Mouse (Mus musculus): Measurements from ENCODE around the gene Gm38394. TPM values are rescaled to one million over a fixed set of nuclear protein-coding genes. Genes with fewer than 3 reads are reported as not detected.
"Not testable (repeated sequence)": the region's sequence is repeated elsewhere in the genome, so short reads cannot be mapped to it uniquely, and the experiment has no call there.

Gene Gm38394
- polyA plus RNA-seq, 1 experiment, result 1.4 TPM

DNA sequence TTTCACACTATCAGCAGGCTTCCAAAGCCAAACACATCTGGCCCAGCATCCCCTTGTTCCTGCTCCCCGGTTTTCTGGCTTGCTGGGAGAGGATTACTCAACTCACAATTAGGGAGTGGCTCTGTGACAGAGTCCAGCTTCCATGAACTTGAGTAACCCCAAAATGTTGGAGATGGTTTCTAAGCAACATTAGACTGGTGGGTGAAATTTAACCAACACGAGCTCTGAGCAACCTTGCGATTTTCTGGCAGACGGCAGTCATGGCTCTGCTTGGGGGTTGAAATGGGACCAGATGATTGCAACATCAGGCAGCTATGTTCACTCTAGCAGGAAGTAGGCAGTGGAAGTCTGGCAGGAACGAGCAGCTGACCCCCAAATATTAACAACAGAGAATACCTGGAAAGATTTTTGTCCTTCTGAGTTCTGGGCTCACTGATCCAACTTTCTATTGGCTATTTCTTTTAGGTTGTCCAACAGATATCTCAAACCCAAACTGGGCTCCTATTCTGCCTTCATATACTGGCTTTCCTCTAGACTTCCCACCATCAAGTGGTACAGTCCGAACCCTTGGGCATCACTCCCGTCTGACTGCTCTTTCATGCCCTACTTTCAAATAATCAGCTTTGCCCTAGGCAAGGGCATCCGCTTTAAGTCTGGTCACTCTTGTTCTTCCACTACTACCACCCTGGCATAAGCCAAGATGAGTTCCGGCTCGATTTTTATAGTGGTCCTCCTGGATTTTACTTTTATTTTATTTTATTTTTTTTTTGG is 24.8 kb upstream of the Gm38394 start:
- Histone ChIP-seq H3K4me1 (ENCODE audit: control insufficient read depth, insufficient read depth, insufficient read length) (peaks cover 8% of the 10 kb centered on the region; the same call in 1 of the 2 replicates), H3K36me3 (ENCODE audit: control insufficient read depth, insufficient read depth, low read length) (peaks cover 11% of the 10 kb centered on the region; the same call in 1 of the 2 replicates), H3K4me3 (ENCODE audit: extremely low read depth, insufficient read depth, insufficient read length) (no peak overlapping the region), H3K27me3 (ENCODE audit: control insufficient read depth, insufficient read depth, low read length) (no peaks in the 10 kb centered on the region), H3K27ac (ENCODE audit: insufficient read depth, low read length) (no peak overlapping the region)
- 83% methylated on average over 10 of the region's 10 CpGs for WGBS
- no peak for DNase-seq (ENCODE audit: low read depth in 1 of 2, low spot score in 2 of 2)
- TF ChIP-seq POLR2A (IDR thresholded peaks at IDR 0.05; ENCODE audit: low read depth, low read length) (no peak), CTCF (IDR thresholded peaks at IDR 0.05; ENCODE audit: extremely low read depth, insufficient read depth, insufficient read length, insufficient replicate concordance) (no peak)

DNA sequence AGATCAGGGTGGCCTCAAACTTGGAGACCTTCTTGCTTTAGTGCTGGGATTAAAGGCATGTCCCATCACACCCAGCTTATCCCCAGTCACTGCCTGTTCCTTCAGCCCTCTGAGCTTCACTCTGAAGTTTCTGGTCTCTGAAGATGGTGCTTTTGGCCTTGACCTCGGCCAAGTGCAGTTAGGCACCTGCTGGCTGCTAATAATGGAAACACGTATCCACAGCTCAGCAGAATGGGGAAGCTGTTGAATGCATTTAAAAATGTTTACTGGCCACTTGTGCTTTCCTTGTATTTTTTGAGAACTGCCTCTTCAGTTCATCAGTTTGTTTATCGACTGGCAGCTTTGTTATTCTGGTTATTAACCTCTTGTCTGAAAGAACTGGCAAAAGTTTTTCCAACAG is 10.7 kb upstream of the Gm38394 start:
- no peak for TF ChIP-seq POLR2A (IDR thresholded peaks at IDR 0.05; ENCODE audit: low read depth, low read length)
- no peak for TF ChIP-seq CTCF (IDR thresholded peaks at IDR 0.05; ENCODE audit: extremely low read depth, insufficient read depth, insufficient read length, insufficient replicate concordance)
- no peak for DNase-seq (ENCODE audit: low read depth in 1 of 2, low spot score in 2 of 2)
- H3K36me3 ChIP-seq (ENCODE audit: control insufficient read depth, insufficient read depth, low read length), result no peaks in the 10 kb centered on the region
- H3K4me1 ChIP-seq (ENCODE audit: control insufficient read depth, insufficient read depth, insufficient read length), result no peaks in the 10 kb centered on the region
- no peak overlapping the region for H3K4me3 ChIP-seq (ENCODE audit: extremely low read depth, insufficient read depth, insufficient read length)
- H3K27me3 ChIP-seq (ENCODE audit: control insufficient read depth, insufficient read depth, low read length), result no peaks in the 10 kb centered on the region
- 29% methylated on average over 3 of the region's 3 CpGs for WGBS
- H3K27ac ChIP-seq (ENCODE audit: insufficient read depth, low read length), result no peak overlapping the region

DNA sequence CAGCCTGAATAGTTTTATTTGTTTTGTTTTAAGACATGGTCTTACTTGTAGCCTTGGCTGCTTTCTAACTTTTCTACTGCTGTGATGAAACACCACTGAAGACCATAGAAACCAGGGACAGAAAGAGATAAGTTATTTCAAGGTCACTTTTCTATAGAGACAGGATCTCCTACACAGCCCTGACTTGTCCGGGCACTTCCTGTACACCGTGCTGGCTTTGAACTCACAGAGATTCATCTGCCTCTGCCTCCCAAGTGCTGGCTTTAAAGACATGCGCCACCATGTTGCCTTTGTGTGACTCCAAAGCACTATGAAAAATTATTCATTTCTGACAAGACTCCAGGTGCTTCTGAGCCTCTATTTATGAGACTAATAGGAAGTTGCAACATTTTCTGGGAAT is 10.1 kb upstream of the Gm38394 start:
- H3K27ac ChIP-seq (ENCODE audit: insufficient read depth, low read length), result no peak overlapping the region
- WGBS, result 64% methylated on average over 3 of the region's 3 CpGs
- no peak for TF ChIP-seq CTCF (IDR thresholded peaks at IDR 0.05; ENCODE audit: extremely low read depth, insufficient read depth, insufficient read length, insufficient replicate concordance)
- no peak for TF ChIP-seq POLR2A (IDR thresholded peaks at IDR 0.05; ENCODE audit: low read depth, low read length)

DNA sequence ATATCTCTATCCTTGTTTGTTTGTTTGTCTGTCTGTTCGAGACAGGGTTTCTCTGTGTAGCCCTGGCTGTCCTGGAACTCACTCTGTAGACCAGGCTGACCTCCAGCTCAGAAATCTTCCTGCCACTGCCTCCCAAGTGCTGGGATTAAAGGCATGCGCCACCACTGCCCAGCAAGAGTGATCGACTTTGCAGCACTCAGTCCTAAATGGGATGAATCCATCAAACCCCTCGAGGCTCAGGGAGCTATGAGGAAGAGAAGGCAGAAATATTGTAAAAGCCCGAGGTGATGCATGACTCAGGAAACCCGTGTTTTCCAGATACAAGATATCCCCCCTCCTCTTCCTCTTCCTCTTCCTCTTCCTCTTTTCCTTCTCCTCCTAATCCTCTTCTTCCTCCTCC is 9.7 kb upstream of the Gm38394 start:
- TF ChIP-seq CTCF (IDR thresholded peaks at IDR 0.05; ENCODE audit: extremely low read depth, insufficient read depth, insufficient read length, insufficient replicate concordance) (no peak), POLR2A (IDR thresholded peaks at IDR 0.05; ENCODE audit: low read depth, low read length) (no peak)
- DNase-seq (ENCODE audit: low read depth in 1 of 2, low spot score in 2 of 2), result no peak
- no peak overlapping the region for H3K4me3 ChIP-seq (ENCODE audit: extremely low read depth, insufficient read depth, insufficient read length)
- H3K27me3 ChIP-seq (ENCODE audit: control insufficient read depth, insufficient read depth, low read length), result no peaks in the 10 kb centered on the region
- H3K4me1 ChIP-seq (ENCODE audit: control insufficient read depth, insufficient read depth, insufficient read length), result no peaks in the 10 kb centered on the region
- no peaks in the 10 kb centered on the region for H3K36me3 ChIP-seq (ENCODE audit: control insufficient read depth, insufficient read depth, low read length)
- H3K27ac ChIP-seq (ENCODE audit: insufficient read depth, low read length), result no peak overlapping the region
- WGBS, result 45% methylated on average over 6 of the region's 6 CpGs

More for the DNA sequence above, 10.1 kb upstream of the Gm38394 start:
- DNase-seq (ENCODE audit: low read depth in 1 of 2, low spot score in 2 of 2), result no peak
- Histone ChIP-seq H3K36me3 (ENCODE audit: control insufficient read depth, insufficient read depth, low read length) (no peaks in the 10 kb centered on the region), H3K27me3 (ENCODE audit: control insufficient read depth, insufficient read depth, low read length) (no peaks in the 10 kb centered on the region), H3K4me3 (ENCODE audit: extremely low read depth, insufficient read depth, insufficient read length) (no peak overlapping the region), H3K4me1 (ENCODE audit: control insufficient read depth, insufficient read depth, insufficient read length) (no peaks in the 10 kb centered on the region)

DNA sequence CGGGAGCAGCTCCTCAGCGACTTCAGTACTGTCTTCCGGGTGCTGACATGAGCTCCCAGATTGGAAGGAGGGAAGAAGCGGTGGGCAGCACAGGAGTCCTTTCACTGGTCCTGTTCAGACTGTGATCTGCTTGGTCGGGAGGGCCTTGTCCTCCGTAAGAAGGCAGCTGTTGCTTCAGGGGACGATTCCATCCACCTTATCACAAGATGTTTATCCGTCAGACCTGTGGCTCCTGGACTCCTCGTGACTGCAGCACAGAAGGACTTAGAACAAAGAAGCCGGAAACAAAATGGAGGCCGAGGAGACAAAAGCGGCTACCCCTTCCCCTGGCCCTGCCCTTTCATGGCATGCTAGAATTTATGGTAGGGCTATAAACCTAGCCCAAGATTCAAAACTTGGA is 9.1 kb upstream of the Gm38394 start:
- no peaks in the 10 kb centered on the region for H3K27me3 ChIP-seq (ENCODE audit: control insufficient read depth, insufficient read depth, low read length)
- no peak overlapping the region for H3K4me3 ChIP-seq (ENCODE audit: extremely low read depth, insufficient read depth, insufficient read length)
- no peaks in the 10 kb centered on the region for H3K4me1 ChIP-seq (ENCODE audit: control insufficient read depth, insufficient read depth, insufficient read length)
- 91% methylated on average over 12 of the region's 12 CpGs for WGBS
- DNase-seq (ENCODE audit: low read depth in 1 of 2, low spot score in 2 of 2), result no peak
- no peaks in the 10 kb centered on the region for H3K36me3 ChIP-seq (ENCODE audit: control insufficient read depth, insufficient read depth, low read length)
- no peak for TF ChIP-seq POLR2A (IDR thresholded peaks at IDR 0.05; ENCODE audit: low read depth, low read length)
- TF ChIP-seq CTCF (IDR thresholded peaks at IDR 0.05; ENCODE audit: extremely low read depth, insufficient read depth, insufficient read length, insufficient replicate concordance), result no peak
- no peak overlapping the region for H3K27ac ChIP-seq (ENCODE audit: insufficient read depth, low read length)

- Histone ChIP-seq H3K4me1 (ENCODE audit: control insufficient read depth, insufficient read depth, insufficient read length) (no peaks in the 10 kb centered on the region), H3K27ac (ENCODE audit: insufficient read depth, low read length) (no peak overlapping the region), H3K4me3 (ENCODE audit: extremely low read depth, insufficient read depth, insufficient read length) (no peak overlapping the region), H3K27me3 (ENCODE audit: control insufficient read depth, insufficient read depth, low read length) (no peaks in the 10 kb centered on the region), H3K36me3 (ENCODE audit: control insufficient read depth, insufficient read depth, low read length) (no peaks in the 10 kb centered on the region)
- DNase-seq (ENCODE audit: low read depth in 1 of 2, low spot score in 2 of 2), result no peak
- WGBS, result 94% methylated on average over 3 of the region's 3 CpGs
- TF ChIP-seq POLR2A (IDR thresholded peaks at IDR 0.05; ENCODE audit: low read depth, low read length), result no peak
- no peak for TF ChIP-seq CTCF (IDR thresholded peaks at IDR 0.05; ENCODE audit: extremely low read depth, insufficient read depth, insufficient read length, insufficient replicate concordance)
Observed at GRCm38 (mm10) chr1:133668618-133669017, 7.5 kb upstream of the Gm38394 start.

DNA sequence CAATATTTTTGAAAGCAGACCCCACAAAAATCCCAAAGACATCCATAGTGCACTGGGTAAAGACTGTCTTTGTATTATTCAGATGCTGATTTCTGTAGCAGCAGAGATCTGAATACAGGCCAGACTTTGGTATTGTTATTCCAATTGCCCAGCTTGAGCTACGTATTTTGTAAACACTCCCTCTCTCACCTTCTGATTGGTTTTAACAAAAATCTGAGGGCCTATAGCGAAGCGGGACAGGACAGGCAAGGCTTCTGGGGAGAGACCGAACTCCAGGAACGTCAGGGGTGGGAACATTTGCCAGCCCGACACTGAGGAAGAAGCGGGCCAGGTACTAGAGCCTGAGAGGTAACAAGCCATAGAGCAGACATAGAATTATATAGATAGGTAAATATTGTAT is 6.6 kb upstream of the Gm38394 start:
- H3K4me1 ChIP-seq (ENCODE audit: control insufficient read depth, insufficient read depth, insufficient read length), result no peaks in the 10 kb centered on the region
- no peak for DNase-seq (ENCODE audit: low read depth in 1 of 2, low spot score in 2 of 2)
- no peaks in the 10 kb centered on the region for H3K27me3 ChIP-seq (ENCODE audit: control insufficient read depth, insufficient read depth, low read length)
- H3K27ac ChIP-seq (ENCODE audit: insufficient read depth, low read length), result no peak overlapping the region
- TF ChIP-seq POLR2A (IDR thresholded peaks at IDR 0.05; ENCODE audit: low read depth, low read length) (no peak), CTCF (IDR thresholded peaks at IDR 0.05; ENCODE audit: extremely low read depth, insufficient read depth, insufficient read length, insufficient replicate concordance) (no peak)
- no peak overlapping the region for H3K4me3 ChIP-seq (ENCODE audit: extremely low read depth, insufficient read depth, insufficient read length)
- WGBS, result 91% methylated on average over 7 of the region's 7 CpGs
- no peaks in the 10 kb centered on the region for H3K36me3 ChIP-seq (ENCODE audit: control insufficient read depth, insufficient read depth, low read length)

- WGBS, result 91% methylated on average over 8 of the region's 8 CpGs
- not testable (repeated sequence) for DNase-seq (ENCODE audit: low read depth in 1 of 2, low spot score in 2 of 2); H3K4me1 ChIP-seq (ENCODE audit: control insufficient read depth, insufficient read depth, insufficient read length); H3K4me3 ChIP-seq (ENCODE audit: extremely low read depth, insufficient read depth, insufficient read length); H3K27me3 ChIP-seq (ENCODE audit: control insufficient read depth, insufficient read depth, low read length); H3K27ac ChIP-seq (ENCODE audit: insufficient read depth, low read length); H3K36me3 ChIP-seq (ENCODE audit: control insufficient read depth, insufficient read depth, low read length)
Observed at GRCm38 (mm10) chr1:133665713-133666112, 4.6 kb upstream of the Gm38394 start.
